Mouse (Mus musculus): ENCODE data around the gene Tac2.

DNA sequence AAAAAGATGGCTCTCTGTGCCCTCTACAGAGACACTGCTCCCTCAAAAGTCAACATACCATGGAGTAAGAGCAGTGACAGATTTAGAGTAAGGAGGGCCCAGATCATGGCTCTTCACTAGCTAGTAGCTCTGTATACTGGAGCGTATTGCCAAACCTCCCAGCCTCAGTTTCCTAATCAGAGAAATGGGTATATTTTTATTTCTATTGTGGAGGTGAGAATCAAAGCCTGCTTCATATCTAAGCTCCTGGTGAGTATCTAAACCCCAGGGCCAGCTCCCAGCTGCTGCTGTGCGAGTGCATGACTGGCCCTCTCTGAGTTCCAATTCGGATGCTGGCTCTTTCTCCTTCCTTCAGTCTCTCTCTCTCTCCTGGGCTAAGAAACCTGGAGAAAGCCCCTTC, at the start of gene Tac2:
- TF ChIP-seq CTCF (conservative IDR thresholded peaks at IDR 0.05; ENCODE audit: insufficient read depth, insufficient read length, low read depth, low read length), result no peak
- TF ChIP-seq POLR2A (IDR thresholded peaks at IDR 0.05; ENCODE audit: low read depth, low read length), result no peak
